Mouse (Mus musculus): ENCODE results near the gene Nlrp10.

DNA sequence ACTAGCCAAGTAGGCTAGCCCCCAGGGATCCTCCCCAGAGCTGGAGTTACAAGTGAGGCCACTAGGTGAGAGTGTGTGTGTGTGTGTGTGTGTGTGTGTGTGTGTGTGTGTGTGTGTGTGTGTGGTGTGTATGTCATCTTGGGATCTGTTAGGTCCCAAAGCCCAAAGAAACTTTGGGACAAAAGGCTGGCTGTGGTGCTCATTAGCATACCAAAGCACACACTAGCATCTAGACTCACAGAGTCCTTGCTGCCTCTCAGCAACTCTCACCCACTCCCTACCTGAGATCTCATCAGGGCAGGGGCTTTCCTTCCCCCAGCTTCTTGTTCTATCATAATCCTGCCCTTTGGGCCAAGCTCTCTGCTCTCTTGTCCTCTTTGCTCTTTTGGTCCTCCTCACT lies 18.6 kb upstream of the Nlrp10 start:
- no peak for TF ChIP-seq CTCF (IDR thresholded peaks at IDR 0.05; ENCODE audit: control insufficient read depth, insufficient read depth, low read length)
- no peak for TF ChIP-seq POLR2A (IDR thresholded peaks at IDR 0.05; ENCODE audit: borderline replicate concordance, control insufficient read depth, low read depth, low read length)

All from bone marrow, adult 2 months (tissue).